Mouse (Mus musculus): ENCODE results near the gene Ankrd44.

DNA sequence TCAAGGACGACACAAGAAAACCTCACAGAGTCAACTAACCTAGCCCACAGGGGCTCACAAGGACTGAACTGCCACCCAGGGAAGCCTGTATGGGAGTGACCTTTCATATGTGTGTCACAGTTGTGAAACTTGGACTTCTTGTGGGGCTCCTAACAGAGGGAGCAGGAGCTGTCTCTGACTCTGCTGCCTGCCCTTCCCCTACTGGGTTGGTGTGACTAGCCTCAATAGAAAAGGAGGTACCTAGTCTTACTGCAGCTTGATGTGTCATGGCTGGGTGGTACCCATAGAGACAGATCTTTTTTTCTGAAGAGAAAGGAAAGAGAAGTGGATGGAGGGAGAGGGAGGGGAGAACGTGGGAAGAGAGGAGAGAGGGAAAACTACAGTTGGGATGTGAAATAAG lies 22.0 kb downstream of the Ankrd44 start:
- no peak for TF ChIP-seq CTCF (IDR thresholded peaks at IDR 0.05)
- no peak for TF ChIP-seq EP300 (IDR thresholded peaks at IDR 0.05; ENCODE audit: insufficient read depth, low read depth, low read length)

Measured in heart, adult 2 months (tissue).